In genomic region chr16:22547741-22548140, GRCm38 (mm10) we compare ENCODE assay signal across 8 mouse cellular contexts.
DNase-seq lines count a peak whose midpoint lies in the region; ATAC-seq and TF ChIP-seq lines count a peak whose summit lies in the region.

No protein-coding gene starts in this region.

- ATAC-seq in forebrain, embryonic 15.5 days (replicated peaks), result peak; percentile 21; the same call in 1 of the 2 replicates
- no peak for ATAC-seq in limb, embryonic 14.5 days (ENCODE audit: low FRiP score, low read depth)
- no peak for ATAC-seq in neural tube, embryonic 14.5 days (ENCODE audit: low read depth)
- ATAC-seq in megakaryocyte-erythroid progenitor cell, adult 5-6 weeks (replicated peaks; ENCODE audit: low FRiP score, low TSS enrichment, poor library complexity, severe bottlenecking), result no peak

- H3K27me3 ChIP-seq in forebrain, embryonic 15.5 days, result no peaks in the 10 kb centered on the region
- H3K27me3 ChIP-seq in limb, embryonic 14.5 days (ENCODE audit: control insufficient read depth, insufficient read depth, low read length), result no peaks in the 10 kb centered on the region
- no peaks in the 10 kb centered on the region for H3K27me3 ChIP-seq in neural tube, embryonic 14.5 days (ENCODE audit: control insufficient read depth, insufficient read depth, low read length)

- no peaks in the 10 kb centered on the region for H3K36me3 ChIP-seq in forebrain, embryonic 15.5 days
- no peaks in the 10 kb centered on the region for H3K36me3 ChIP-seq in limb, embryonic 14.5 days (ENCODE audit: control insufficient read depth, insufficient read depth, low read length)
- no peaks in the 10 kb centered on the region for H3K36me3 ChIP-seq in neural tube, embryonic 14.5 days (ENCODE audit: control insufficient read depth, insufficient read depth, low read length)

- DNase-seq in layer of hippocampus, adult 2 months (ENCODE audit: low spot score in 2 of 2), result no peak
- DNase-seq in layer of hippocampus, adult 18-20 months (ENCODE audit: low spot score in 2 of 2), result no peak
- DNase-seq in limb, embryonic 14.5 days (ENCODE audit: low spot score), result no peak
- DNase-seq in adrenal gland, adult 18-20 months (ENCODE audit: low spot score in 2 of 2), result no peak
- DNase-seq in cerebellum, adult 18-20 months, result no peak

- peak overlapping the region; percentile 59 for H3K4me2 ChIP-seq in forebrain, embryonic 15.5 days (replicated peaks)
- H3K4me2 ChIP-seq in limb, embryonic 14.5 days (replicated peaks; ENCODE audit: low read depth, low read length, severe bottlenecking), result peak overlapping the region; percentile 66
- H3K4me2 ChIP-seq in neural tube, embryonic 14.5 days (ENCODE audit: low read depth, low read length), result peak overlapping the region; percentile 65; the same call in 1 of the 2 replicates

- no peak for TF ChIP-seq CTCF in layer of hippocampus, adult 2 months (conservative IDR thresholded peaks at IDR 0.05)

- no peak overlapping the region; the same call in 1 of the 2 replicates for H3K4me3 ChIP-seq in layer of hippocampus, adult 2 months
- H3K4me3 ChIP-seq in forebrain, embryonic 15.5 days, result peak overlapping the region; percentile 40; the same call in 1 of the 2 replicates
- H3K4me3 ChIP-seq in limb, embryonic 14.5 days (replicated peaks; ENCODE audit: low read length), result no peak overlapping the region
- H3K4me3 ChIP-seq in neural tube, embryonic 14.5 days (ENCODE audit: low read depth, low read length), result peak overlapping the region; percentile 33; the same call in 1 of the 2 replicates

- H3K27ac ChIP-seq in layer of hippocampus, adult 2 months, result peak overlapping the region; percentile 95
- H3K27ac ChIP-seq in forebrain, embryonic 15.5 days (replicated peaks), result no peak overlapping the region
- no peak overlapping the region for H3K27ac ChIP-seq in limb, embryonic 14.5 days (replicated peaks; ENCODE audit: low read depth, low read length)
- H3K27ac ChIP-seq in neural tube, embryonic 14.5 days (ENCODE audit: low read depth, low read length), result no peak overlapping the region

- TF ChIP-seq POLR2A in limb, embryonic 14.5 days (IDR thresholded peaks at IDR 0.05; ENCODE audit: borderline replicate concordance, extremely low read depth, insufficient read depth, insufficient read length), result no peak

- H3K4me1 ChIP-seq in forebrain, embryonic 15.5 days, result peaks cover 23% of the 10 kb centered on the region
- peaks cover 12% of the 10 kb centered on the region for H3K4me1 ChIP-seq in limb, embryonic 14.5 days (ENCODE audit: control insufficient read depth, insufficient read depth, low read length)
- H3K4me1 ChIP-seq in neural tube, embryonic 14.5 days (ENCODE audit: control insufficient read depth, insufficient read depth, low read length), result no peaks in the 10 kb centered on the region

- WGBS in forebrain, embryonic 15.5 days, result 62% methylated on average over 10 of the region's 10 CpGs
- WGBS in limb, embryonic 14.5 days, result 57% methylated on average over 10 of the region's 10 CpGs
- 63% methylated on average over 10 of the region's 10 CpGs for WGBS in neural tube, embryonic 14.5 days

- H3K9ac ChIP-seq in forebrain, embryonic 15.5 days (replicated peaks), result no peak overlapping the region
- H3K9ac ChIP-seq in limb, embryonic 14.5 days (ENCODE audit: low read depth, low read length, severe bottlenecking), result no peak overlapping the region
- no peak overlapping the region for H3K9ac ChIP-seq in neural tube, embryonic 14.5 days (replicated peaks; ENCODE audit: low read depth, low read length)

- no peaks in the 10 kb centered on the region for H3K9me3 ChIP-seq in forebrain, embryonic 15.5 days
- H3K9me3 ChIP-seq in limb, embryonic 14.5 days (ENCODE audit: control insufficient read depth, low read length), result no peaks in the 10 kb centered on the region
- H3K9me3 ChIP-seq in neural tube, embryonic 14.5 days (ENCODE audit: control insufficient read depth, low read length), result no peaks in the 10 kb centered on the region

Comparison
In these comparisons a context has a peak if more than half of its experiments do, and no peak if none do; other contexts are left out.
1. H3K4me3 ChIP-seq: peak in forebrain, embryonic 15.5 days (single experiment) and neural tube, embryonic 14.5 days (single experiment); none in layer of hippocampus, adult 2 months (single experiment) and limb, embryonic 14.5 days (single experiment).
2. Peak in every context shown above with its lines, with median percentiles within 50 percentile points of each other: H3K4me2 ChIP-seq.